Mouse (Mus musculus): ENCODE results near the gene Sgpp1.

GRCm38 (mm10) chr12:75765751-75766150 lies 30.2 kb upstream of the Sgpp1 start:
- TF ChIP-seq CTCF (IDR thresholded peaks at IDR 0.05; ENCODE audit: extremely low read depth, insufficient read depth, insufficient read length, insufficient replicate concordance) (no peak), POLR2A (IDR thresholded peaks at IDR 0.05; ENCODE audit: low read depth, low read length) (no peak)

All from spleen, adult 2 months (tissue).